Mouse (Mus musculus) limb, embryonic 15.5 days (tissue): ENCODE results near the gene Egflam. TPM values are rescaled to one million over a fixed set of nuclear protein-coding genes. Genes with fewer than 3 reads are reported as not detected.
A peak's percentile ranks its signal among the peaks of the same experiment; 100 is the strongest.

Experiments
- ATAC-seq: fragments of 200-750 bp; cut with Nextera tagmentation; 2 replicates; pipeline ENCODE4 v1.8.0; 2017; ENCODE audit warnings: low read depth, moderate TSS enrichment; ENCODE audit not compliant: insufficient number of reproducible peaks, low FRiP score, low TSS enrichment
- H3K27ac ChIP-seq: fragments of 300-500 bp; sonication (generic); 2 replicates; pipeline ENCODE4 v1.5.1; 2015; ENCODE audit warnings: moderate library complexity, mild to moderate bottlenecking, inconsistent platforms
- H3K27me3 ChIP-seq: fragments of 300-500 bp; sonication (generic); 2 replicates; pipeline ENCODE4 v1.6.1; 2015; ENCODE audit warnings: inconsistent platforms
- H3K36me3 ChIP-seq: fragments of 300-500 bp; sonication (generic); 2 replicates; pipeline ENCODE4 v1.6.1; 2015; ENCODE audit warnings: inconsistent platforms
- H3K4me1 ChIP-seq: fragments of 300-500 bp; sonication (generic); 2 replicates; pipeline ENCODE4 v1.6.1; 2015; ENCODE audit warnings: inconsistent platforms
- H3K4me2 ChIP-seq: fragments of 300-500 bp; sonication (generic); 2 replicates; pipeline ENCODE4 v1.6.1; 2015; ENCODE audit warnings: mild to moderate bottlenecking, inconsistent platforms
- H3K4me3 ChIP-seq: fragments of 300-500 bp; sonication (generic); 2 replicates; pipeline ENCODE4 v1.5.1; 2015; ENCODE audit warnings: mild to moderate bottlenecking, inconsistent platforms
- H3K9ac ChIP-seq: fragments of 300-500 bp; sonication (generic); 2 replicates; pipeline ENCODE4 v1.6.1; 2015; ENCODE audit warnings: inconsistent platforms
- H3K9me3 ChIP-seq: fragments of 300-500 bp; sonication (generic); 2 replicates; pipeline ENCODE4 v1.6.1; 2016; ENCODE audit warnings: inconsistent platforms
- WGBS: fragments of 180-500 bp; shearing (Covaris S2); methylation state at CpG from one replicate; pipeline ENCODE4 v1.1.7; 2015; 5-methylcytosine and 5-hydroxymethylcytosine counted together
- polyA plus RNA-seq: library from polyadenylated mRNA; unstranded; fragments of >200 nt; fragmentation: Nextera tagmentation; extraction: Ambion mirVana; gene quantifications from 2 replicates; pipeline ENCODE4 v1.2.1, GENCODE M21; 2015

Gene Egflam
- 14.8 and 15.4 TPM in 2 replicates for polyA plus RNA-seq

GRCm38 (mm10) chr15:7397818-7398608 lies at the start of gene Egflam:
Gene Egflam (minus strand): TSS chr15:7398395.
- H3K4me2 ChIP-seq, result peak within 1 kb of the TSS; percentile 93
- no peaks in the 10 kb centered on the region for H3K36me3 ChIP-seq
- peak within 1 kb of the TSS; percentile 75 for H3K27ac ChIP-seq
- under 1% methylated on average over 61 of the region's 62 CpGs for WGBS
- peak within 1 kb of the TSS; percentile 64 for H3K4me3 ChIP-seq
- peaks cover 11% of the 10 kb centered on the region; the same call in 1 of the 2 replicates for H3K27me3 ChIP-seq
- H3K9ac ChIP-seq, result peak within 1 kb of the TSS; percentile 66
- ATAC-seq, result peak; percentile 65; the same call in 1 of the 2 replicates
- H3K9me3 ChIP-seq, result no peaks in the 10 kb centered on the region
- peaks cover 15% of the 10 kb centered on the region for H3K4me1 ChIP-seq

- H3K27me3 ChIP-seq, result no peaks in the 10 kb centered on the region
- H3K27ac ChIP-seq, result no peak overlapping the region
- no peak overlapping the region for H3K4me3 ChIP-seq
- 63% methylated on average over 17 of the region's 17 CpGs for WGBS
- no peak for ATAC-seq
- no peaks in the 10 kb centered on the region for H3K36me3 ChIP-seq
- no peaks in the 10 kb centered on the region for H3K9me3 ChIP-seq
- no peak overlapping the region for H3K9ac ChIP-seq
- H3K4me2 ChIP-seq, result no peak overlapping the region
- H3K4me1 ChIP-seq, result 0 out of 2 replicates have a peak, but pooled peaks cover 4% of the 10 kb centered on the region
Measured at GRCm38 (mm10) chr15:7443396-7444315, 45.5 kb upstream of the Egflam start.

DNA sequence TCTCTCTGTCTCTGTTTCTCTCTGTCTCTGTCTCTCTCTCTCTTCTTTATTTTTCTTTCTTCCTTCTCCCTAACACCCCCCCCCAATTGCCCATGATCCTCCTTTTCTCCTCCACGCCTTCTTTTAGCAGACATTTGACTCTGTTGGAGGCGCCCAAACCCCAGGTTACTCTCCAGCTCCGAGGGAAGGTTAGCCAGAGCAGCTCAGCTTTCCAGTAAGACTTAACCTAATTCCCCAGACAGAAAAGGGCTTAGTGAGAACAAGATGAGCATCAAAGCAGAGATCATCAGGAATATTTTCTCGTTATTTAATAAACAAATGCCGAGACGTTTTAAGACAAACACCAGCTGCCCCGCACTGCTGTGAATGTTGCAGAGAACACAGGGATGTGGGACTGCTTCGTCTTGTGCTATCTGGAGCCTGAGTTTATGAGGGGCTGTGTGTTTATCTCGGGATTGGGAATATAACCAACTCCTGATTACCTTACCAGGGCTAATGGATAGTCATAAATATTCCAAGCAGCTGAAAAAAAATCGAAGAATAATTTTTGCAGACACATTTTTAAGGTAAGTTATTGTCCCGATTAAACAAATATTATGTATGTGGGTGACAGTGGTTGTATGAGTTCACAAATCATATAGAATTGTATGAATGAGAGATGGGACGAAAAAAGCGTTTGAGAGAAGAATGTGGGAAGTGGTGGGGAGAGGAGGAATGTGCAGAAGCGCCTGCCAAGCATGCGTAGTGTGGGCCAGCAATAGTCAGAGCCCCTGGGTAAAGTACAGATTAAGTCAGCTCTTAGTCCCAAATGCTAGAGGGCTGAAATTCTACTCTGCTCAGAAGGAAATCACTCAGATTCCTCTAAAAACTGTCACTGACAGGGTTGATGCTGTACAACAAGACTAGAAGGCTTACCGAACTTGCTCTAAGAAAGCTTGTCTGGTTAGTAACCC lies 44.2 kb upstream of the Egflam start:
- H3K4me3 ChIP-seq, result no peak overlapping the region
- H3K4me2 ChIP-seq, result no peak overlapping the region
- H3K27me3 ChIP-seq, result no peaks in the 10 kb centered on the region
- H3K4me1 ChIP-seq, result 0 out of 2 replicates have a peak, but pooled peaks cover 4% of the 10 kb centered on the region
- 42% methylated on average over 16 of the region's 16 CpGs for WGBS
- H3K9me3 ChIP-seq, result no peaks in the 10 kb centered on the region
- no peak overlapping the region for H3K9ac ChIP-seq
- peak overlapping the region; percentile 54; the same call in 1 of the 2 replicates for H3K27ac ChIP-seq
- no peaks in the 10 kb centered on the region for H3K36me3 ChIP-seq
- ATAC-seq, result no peak

DNA sequence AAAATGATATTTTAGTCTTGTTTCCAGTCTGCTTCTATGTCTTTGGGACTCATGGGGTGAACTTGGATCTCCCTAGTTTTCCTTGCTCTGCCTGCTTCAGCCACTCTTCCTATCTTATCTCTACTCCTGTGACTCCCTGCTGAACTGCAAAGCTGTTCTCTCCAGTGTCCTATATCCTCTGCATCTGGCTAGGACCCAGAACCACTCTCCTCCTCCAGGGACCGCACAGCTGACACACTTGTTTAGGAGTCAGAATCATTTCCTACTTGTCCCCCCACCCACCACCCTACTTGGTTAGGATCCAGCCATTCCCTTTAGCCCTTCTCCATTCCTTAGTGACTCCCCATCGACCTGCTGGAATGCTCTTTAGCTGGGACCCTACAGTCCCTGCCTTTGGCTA lies 26.1 kb upstream of the Egflam start:
- 90% methylated on average over 2 of the region's 2 CpGs for WGBS
- H3K27me3 ChIP-seq, result no peaks in the 10 kb centered on the region

DNA sequence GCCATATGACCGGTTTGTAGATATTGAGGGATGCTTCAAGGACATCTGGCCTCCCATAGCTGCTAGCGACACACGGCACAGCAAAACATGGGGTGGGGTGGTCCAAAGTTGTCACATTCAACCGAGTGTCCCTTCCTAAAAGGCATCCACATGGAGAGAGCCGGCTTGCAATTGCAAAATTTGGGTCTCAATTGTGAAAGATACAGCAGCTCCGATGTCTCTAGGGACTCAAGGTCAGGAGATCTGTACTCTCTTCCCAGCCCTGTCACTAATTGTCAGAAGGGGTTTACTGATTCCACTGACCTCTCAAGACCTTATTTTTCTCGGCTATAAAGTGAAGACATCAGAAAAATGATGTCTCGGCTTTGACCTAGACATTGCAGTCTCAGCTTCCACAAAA lies 6.3 kb upstream of the Egflam start:
- no peaks in the 10 kb centered on the region for H3K36me3 ChIP-seq
- WGBS, result 80% methylated on average over 8 of the region's 8 CpGs
- no peaks in the 10 kb centered on the region for H3K9me3 ChIP-seq
- H3K4me2 ChIP-seq, result no peak overlapping the region
- ATAC-seq, result no peak
- H3K9ac ChIP-seq, result no peak overlapping the region
- no peak overlapping the region for H3K27ac ChIP-seq
- H3K4me1 ChIP-seq, result no peaks in the 10 kb centered on the region
- H3K4me3 ChIP-seq, result no peak overlapping the region
- peaks cover 4% of the 10 kb centered on the region; the same call in 1 of the 2 replicates for H3K27me3 ChIP-seq

More for the DNA sequence above, 26.1 kb upstream of the Egflam start:
- Histone ChIP-seq H3K9ac (no peak overlapping the region), H3K4me1 (no peaks in the 10 kb centered on the region), H3K4me2 (no peak overlapping the region), H3K27ac (no peak overlapping the region), H3K36me3 (no peaks in the 10 kb centered on the region), H3K9me3 (no peaks in the 10 kb centered on the region), H3K4me3 (no peak overlapping the region)
- ATAC-seq, result no peak

DNA sequence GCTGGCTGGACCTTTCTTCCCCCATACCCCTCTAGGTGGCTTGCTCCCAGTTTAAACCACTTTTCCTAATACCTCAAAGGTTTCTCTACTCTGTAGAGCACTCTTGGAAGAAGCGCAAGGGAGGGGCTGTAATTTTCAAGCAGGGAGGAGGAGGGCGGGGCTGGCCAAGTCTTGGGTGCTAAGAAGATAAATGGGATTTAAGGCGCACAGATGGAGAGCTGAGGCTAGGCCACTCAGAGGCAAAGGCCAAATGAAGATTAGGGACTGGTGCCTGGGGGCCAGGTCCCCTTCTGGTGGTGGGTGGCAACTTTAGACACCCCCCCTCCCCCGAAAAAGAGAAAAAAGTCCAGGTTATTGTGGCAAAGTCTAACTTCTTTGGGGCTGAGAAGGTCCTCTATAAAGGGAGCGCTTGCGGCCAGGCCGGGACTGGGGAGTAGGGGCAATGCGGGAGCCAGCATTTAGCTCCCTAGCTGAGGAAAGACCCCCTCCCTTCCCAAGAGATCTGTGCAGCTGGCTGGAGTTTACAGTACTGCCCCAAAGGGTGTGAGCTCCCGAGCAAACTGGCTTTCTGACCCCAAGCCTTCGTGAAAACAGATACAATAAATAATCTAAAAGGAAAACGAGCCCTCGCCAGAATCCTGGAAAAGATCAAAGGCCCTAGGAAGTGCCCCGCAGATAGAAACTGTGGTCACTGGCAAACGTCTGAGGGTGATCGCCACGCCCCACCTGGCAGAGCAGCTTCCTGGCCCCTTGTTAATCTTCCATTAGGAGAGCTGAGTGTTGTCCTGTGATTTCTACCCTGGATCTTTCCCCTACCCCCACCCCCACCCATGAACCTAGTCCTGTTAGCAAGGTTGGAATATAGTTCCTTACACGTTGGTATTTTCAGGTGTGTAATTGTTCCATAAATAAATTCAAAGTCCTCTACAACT lies 680 bp upstream of the Egflam start:
- Histone ChIP-seq H3K36me3 (no peaks in the 10 kb centered on the region), H3K9ac (0 out of 2 replicates have a peak overlapping the region, but pooled peaks have one; percentile 66), H3K4me3 (peak overlapping the region; percentile 64), H3K27me3 (peaks cover 11% of the 10 kb centered on the region; the same call in 1 of the 2 replicates), H3K4me2 (peak overlapping the region; percentile 93), H3K4me1 (peaks cover 15% of the 10 kb centered on the region), H3K27ac (0 out of 2 replicates have a peak overlapping the region, but pooled peaks have one; percentile 75), H3K9me3 (no peaks in the 10 kb centered on the region)
- 7% methylated on average over 17 of the region's 17 CpGs for WGBS
- ATAC-seq, result peak; percentile 28

DNA sequence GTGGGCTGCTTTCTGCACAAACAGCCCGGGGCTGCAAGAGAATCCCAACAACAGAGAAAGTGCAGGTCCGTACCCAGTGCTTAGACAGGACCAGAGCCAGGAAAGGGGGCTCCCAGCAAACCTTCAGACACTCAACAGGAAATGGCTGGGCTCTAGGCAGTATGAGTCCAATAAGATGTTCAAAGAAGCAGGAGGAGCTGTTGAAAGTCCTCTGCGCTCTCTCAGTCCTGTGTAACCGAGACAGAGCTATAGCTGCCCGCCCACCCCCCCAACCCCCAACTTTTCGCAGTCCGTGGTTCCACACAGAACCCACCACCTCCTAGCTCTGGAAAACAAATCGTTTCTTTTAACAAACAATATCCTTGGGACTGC lies 763 bp downstream of the Egflam start:
- WGBS, result 4% methylated on average over 8 of the region's 8 CpGs
- Histone ChIP-seq H3K27ac (peak overlapping the region; percentile 75; the same call in 1 of the 2 replicates), H3K36me3 (no peaks in the 10 kb centered on the region), H3K4me3 (peak overlapping the region; percentile 64), H3K4me2 (peak overlapping the region; percentile 93), H3K9ac (peak overlapping the region; percentile 66), H3K9me3 (no peaks in the 10 kb centered on the region), H3K27me3 (peaks cover 11% of the 10 kb centered on the region; the same call in 1 of the 2 replicates), H3K4me1 (peaks cover 15% of the 10 kb centered on the region)
- 0 out of 2 replicates have a peak, but pooled peaks have one; percentile 22 for ATAC-seq

DNA sequence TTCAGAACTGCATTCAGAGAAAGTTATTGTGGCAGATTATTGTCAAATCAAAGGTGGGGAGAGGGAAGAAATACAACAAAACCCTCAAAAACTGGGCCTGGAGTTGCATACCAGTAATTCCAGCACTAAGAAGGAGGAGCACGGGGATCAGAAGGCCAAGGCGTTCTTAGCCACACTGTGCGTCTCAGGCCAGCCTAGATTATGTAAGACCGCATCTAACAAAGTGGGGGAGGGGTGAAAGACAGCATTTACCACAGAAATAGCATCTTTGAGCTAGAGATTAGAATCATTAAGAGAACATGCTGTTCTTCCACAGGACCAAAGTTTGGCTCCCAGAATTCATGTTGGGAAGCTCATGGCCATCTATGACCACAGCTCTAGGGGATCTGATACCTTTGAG lies 14.8 kb downstream of the Egflam start:
- H3K36me3 ChIP-seq, result no peaks in the 10 kb centered on the region
- H3K9me3 ChIP-seq, result no peaks in the 10 kb centered on the region
- no peaks in the 10 kb centered on the region for H3K27me3 ChIP-seq
- H3K4me2 ChIP-seq, result no peak overlapping the region
- no peak overlapping the region for H3K4me3 ChIP-seq
- no peak overlapping the region for H3K9ac ChIP-seq
- peaks cover 3% of the 10 kb centered on the region; the same call in 1 of the 2 replicates for H3K4me1 ChIP-seq
- ATAC-seq, result no peak
- 76% methylated on average over 4 of the region's 4 CpGs for WGBS
- no peak overlapping the region for H3K27ac ChIP-seq

GRCm38 (mm10) chr15:7382457-7382856 lies 15.7 kb downstream of the Egflam start:
- H3K36me3 ChIP-seq, result no peaks in the 10 kb centered on the region
- H3K4me1 ChIP-seq, result peaks cover 3% of the 10 kb centered on the region; the same call in 1 of the 2 replicates
- H3K27me3 ChIP-seq, result no peaks in the 10 kb centered on the region
- no peak for ATAC-seq
- no peaks in the 10 kb centered on the region for H3K9me3 ChIP-seq
- 34% methylated on average over 10 of the region's 10 CpGs for WGBS
- H3K4me3 ChIP-seq, result no peak overlapping the region
- no peak overlapping the region for H3K27ac ChIP-seq
- H3K9ac ChIP-seq, result no peak overlapping the region
- no peak overlapping the region for H3K4me2 ChIP-seq

DNA sequence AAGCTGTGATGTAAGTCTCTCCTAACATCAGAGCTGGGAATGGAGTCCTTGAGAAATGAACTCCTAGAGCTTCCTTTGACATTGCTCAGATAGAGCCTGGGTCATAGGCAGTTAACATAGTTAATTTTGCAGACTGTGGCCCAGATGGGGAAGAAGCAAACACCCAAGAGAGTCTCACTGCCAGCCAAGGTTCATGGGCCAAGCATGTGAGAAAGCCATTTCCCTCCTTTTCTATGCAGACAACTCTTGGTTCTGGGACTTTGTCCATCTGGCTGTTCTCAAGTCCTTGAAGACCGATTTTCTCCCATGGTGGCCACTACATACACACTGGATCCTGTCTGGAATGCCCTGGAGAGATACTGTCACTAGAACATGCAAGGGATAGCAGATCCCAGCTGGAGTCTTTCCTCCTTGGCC lies 45.6 kb downstream of the Egflam start:
- Histone ChIP-seq H3K4me2 (no peak overlapping the region), H3K36me3 (no peaks in the 10 kb centered on the region), H3K27ac (no peak overlapping the region), H3K9me3 (no peaks in the 10 kb centered on the region), H3K9ac (no peak overlapping the region), H3K4me3 (no peak overlapping the region), H3K4me1 (no peaks in the 10 kb centered on the region), H3K27me3 (no peaks in the 10 kb centered on the region)
- WGBS, result 81% methylated on average over 1 of the region's 1 CpGs
- ATAC-seq, result no peak
